Mouse (Mus musculus): ENCODE measurements around the gene Timp1. TPM values are rescaled to one million over a fixed set of nuclear protein-coding genes. Genes with fewer than 3 reads are reported as not detected.

The Timp1 gene
- not detected for polyA plus RNA-seq (2014; fragmentation: Illumina TruSeq; extraction: RNeasy Lipid Tissue Mini Kit (QIAGEN cat#74804); ENCODE audit: low read depth, low replicate concordance)

DNA sequence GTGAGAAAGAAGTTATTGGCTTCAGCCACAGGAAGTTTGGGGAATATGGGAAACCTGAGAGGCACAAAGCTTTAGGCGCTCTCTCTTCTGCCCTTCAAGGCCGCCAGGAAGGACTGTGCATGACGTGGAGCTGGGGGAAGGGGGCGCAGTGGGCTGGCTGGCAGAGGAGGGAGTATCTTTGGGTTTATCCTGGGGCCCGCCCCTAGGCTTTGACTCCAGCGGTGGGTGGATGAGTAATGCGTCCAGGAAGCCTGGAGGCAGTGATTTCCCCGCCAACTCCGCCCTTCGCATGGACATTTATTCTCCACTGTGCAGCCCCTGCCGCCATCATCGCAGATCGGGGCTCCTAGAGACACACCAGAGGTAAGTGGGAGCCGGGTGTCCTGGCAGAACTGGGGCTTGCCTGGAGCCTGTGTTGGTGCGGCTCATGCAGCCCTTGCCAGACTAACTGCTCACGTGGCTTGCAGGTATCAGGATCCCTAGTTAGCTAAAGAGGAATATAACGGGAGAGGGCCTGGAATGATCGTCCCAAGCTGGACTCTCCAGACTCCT, at the start of gene Timp1:
Gene Timp1, plus strand, starts transcription at position 205 of the 552 bp plus-strand sequence.

DNA sequence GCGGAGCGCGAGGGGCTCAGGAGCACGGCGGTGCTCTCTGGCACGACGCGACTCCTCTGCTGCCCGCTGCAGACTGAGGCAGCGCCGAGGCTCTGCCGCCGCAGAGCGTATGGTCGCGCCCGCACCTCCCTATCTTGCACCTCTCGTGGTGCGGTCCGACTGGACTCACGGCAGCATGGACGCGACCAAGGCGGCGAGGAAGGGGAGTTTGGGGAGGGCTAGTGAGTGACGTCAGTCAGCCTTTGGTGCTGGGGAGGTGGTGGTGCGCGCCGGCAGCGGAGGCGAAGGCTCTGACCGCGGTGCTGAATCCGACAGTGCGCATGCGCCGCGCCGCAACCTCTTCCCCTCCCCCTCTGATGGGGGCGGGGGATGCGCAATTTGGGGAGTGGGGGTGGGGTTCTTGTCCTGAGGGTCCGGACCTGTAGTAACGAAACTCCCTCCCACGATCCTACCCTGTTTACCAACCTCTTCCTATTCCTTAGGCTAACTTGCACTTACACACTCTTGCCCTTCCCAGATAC, 50.9 kb downstream of the Timp1 start, which contains the start of gene Syn1:
Gene Syn1, minus strand, starts transcription at position 161 of the 521 bp plus-strand sequence.

Other genes starting within 250 kb of the Timp1 start
- gene Uba1, start 211.8 kb upstream of the Timp1 start, polyA plus RNA-seq (2014; fragmentation: Illumina TruSeq; extraction: RNeasy Lipid Tissue Mini Kit (QIAGEN cat#74804); ENCODE audit: low read depth, low replicate concordance): 73.5 TPM
- gene Cdk16, start 182.2 kb upstream of the Timp1 start, polyA plus RNA-seq (2014; fragmentation: Illumina TruSeq; extraction: RNeasy Lipid Tissue Mini Kit (QIAGEN cat#74804); ENCODE audit: low read depth, low replicate concordance): 25.2 TPM
- gene Usp11, start 166.3 kb upstream of the Timp1 start, polyA plus RNA-seq (2014; fragmentation: Illumina TruSeq; extraction: RNeasy Lipid Tissue Mini Kit (QIAGEN cat#74804); ENCODE audit: low read depth, low replicate concordance): 2.8 TPM
- 54.9 TPM for gene Araf, start 72.4 kb upstream of the Timp1 start, polyA plus RNA-seq (2014; fragmentation: Illumina TruSeq; extraction: RNeasy Lipid Tissue Mini Kit (QIAGEN cat#74804); ENCODE audit: low read depth, low replicate concordance)
- gene Syn1, start 50.8 kb downstream of the Timp1 start, polyA plus RNA-seq (2014; fragmentation: Illumina TruSeq; extraction: RNeasy Lipid Tissue Mini Kit (QIAGEN cat#74804); ENCODE audit: low read depth, low replicate concordance): 0.16 TPM
- gene Cfp, start 61.4 kb downstream of the Timp1 start, polyA plus RNA-seq (2014; fragmentation: Illumina TruSeq; extraction: RNeasy Lipid Tissue Mini Kit (QIAGEN cat#74804); ENCODE audit: low read depth, low replicate concordance): not detected
- 5.1 TPM for gene Elk1, start 80.4 kb downstream of the Timp1 start, polyA plus RNA-seq (2014; fragmentation: Illumina TruSeq; extraction: RNeasy Lipid Tissue Mini Kit (QIAGEN cat#74804); ENCODE audit: low read depth, low replicate concordance)
- gene Uxt, start 91.9 kb downstream of the Timp1 start, polyA plus RNA-seq (2014; fragmentation: Illumina TruSeq; extraction: RNeasy Lipid Tissue Mini Kit (QIAGEN cat#74804); ENCODE audit: low read depth, low replicate concordance): 46.9 TPM
- gene Zfp182, start 192.2 kb downstream of the Timp1 start, polyA plus RNA-seq (2014; fragmentation: Illumina TruSeq; extraction: RNeasy Lipid Tissue Mini Kit (QIAGEN cat#74804); ENCODE audit: low read depth, low replicate concordance): 19.3 TPM
- gene Spaca5, start 198.2 kb downstream of the Timp1 start, polyA plus RNA-seq (2014; fragmentation: Illumina TruSeq; extraction: RNeasy Lipid Tissue Mini Kit (QIAGEN cat#74804); ENCODE audit: low read depth, low replicate concordance): not detected
- 2.0 TPM for gene Zfp300, start 219.4 kb downstream of the Timp1 start, polyA plus RNA-seq (2014; fragmentation: Illumina TruSeq; extraction: RNeasy Lipid Tissue Mini Kit (QIAGEN cat#74804); ENCODE audit: low read depth, low replicate concordance)
- gene Ssxa1, start 245.7 kb downstream of the Timp1 start, polyA plus RNA-seq (2014; fragmentation: Illumina TruSeq; extraction: RNeasy Lipid Tissue Mini Kit (QIAGEN cat#74804); ENCODE audit: low read depth, low replicate concordance): not detected